Comparison of ENCODE assay signal across 7 mouse cellular contexts in genomic region chr13:49215504-49216219, GRCm38 (mm10). TPM values are rescaled to one million over a fixed set of nuclear protein-coding genes. Genes with fewer than 3 reads are reported as not detected.
DNase-seq lines count a peak whose midpoint lies in the region; ATAC-seq and TF ChIP-seq lines count a peak whose summit lies in the region.

Card19 (minus strand) TSS chr13:49216037.

- peak within 1 kb of the TSS; percentile 84 for H3K4me3 ChIP-seq in embryonic facial prominence, embryonic 10.5 days
- H3K4me3 ChIP-seq in intestine, postnatal 0 days (ENCODE audit: low read depth, low read length) = peak within 1 kb of the TSS; percentile 91
- H3K4me3 ChIP-seq in midbrain, embryonic 12.5 days = peak within 1 kb of the TSS; percentile 79
- H3K4me3 ChIP-seq in small intestine, adult 2 months (ENCODE audit: low read depth, low read length) = peak within 1 kb of the TSS; percentile 86

- peak; percentile 90 for ATAC-seq in intestine, postnatal 0 days
- peak; percentile 85 for ATAC-seq in midbrain, embryonic 12.5 days (ENCODE audit: low FRiP score, low read depth)

- H3K36me3 ChIP-seq in embryonic facial prominence, embryonic 10.5 days (replicated peaks) = no peaks in the 10 kb centered on the region
- no peaks in the 10 kb centered on the region for H3K36me3 ChIP-seq in intestine, postnatal 0 days (ENCODE audit: control insufficient read depth, insufficient read depth)
- H3K36me3 ChIP-seq in midbrain, embryonic 12.5 days = no peaks in the 10 kb centered on the region
- H3K36me3 ChIP-seq in small intestine, adult 2 months (ENCODE audit: control insufficient read depth, insufficient read depth, low read length) = no peaks in the 10 kb centered on the region

- DNase-seq in adrenal gland, postnatal 10 days = peak; percentile 98
- DNase-seq in embryonic facial prominence, embryonic 10.5 days (ENCODE audit: low spot score) = peak; percentile 93
- peak; percentile 40 for DNase-seq in gonadal fat pad, adult 2 months (ENCODE audit: low read depth)
- peak; percentile 93 for DNase-seq in left cerebral cortex, postnatal 4 days

- peak; percentile 97 for TF ChIP-seq POLR2A in small intestine, adult 2 months (IDR thresholded peaks at IDR 0.05; ENCODE audit: low read depth, low read length)

- H3K27ac ChIP-seq in embryonic facial prominence, embryonic 10.5 days (replicated peaks) = peak within 1 kb of the TSS; percentile 86
- H3K27ac ChIP-seq in intestine, postnatal 0 days (ENCODE audit: low read depth, low read length) = peak within 1 kb of the TSS; percentile 73
- H3K27ac ChIP-seq in midbrain, embryonic 12.5 days (replicated peaks) = no peak within 1 kb of the TSS
- H3K27ac ChIP-seq in small intestine, adult 2 months (ENCODE audit: insufficient read depth, low read depth, low read length) = peak within 1 kb of the TSS; percentile 82

- peak within 1 kb of the TSS; percentile 94 for H3K4me2 ChIP-seq in intestine, postnatal 0 days (replicated peaks; ENCODE audit: low read depth)
- peak within 1 kb of the TSS; percentile 97 for H3K4me2 ChIP-seq in midbrain, embryonic 12.5 days (replicated peaks)

- peak within 1 kb of the TSS; percentile 86 for H3K9ac ChIP-seq in intestine, postnatal 0 days (ENCODE audit: low read depth, low read length)
- peak within 1 kb of the TSS; percentile 71 for H3K9ac ChIP-seq in midbrain, embryonic 12.5 days (replicated peaks)

- peaks cover 55% of the 10 kb centered on the region for H3K27me3 ChIP-seq in embryonic facial prominence, embryonic 10.5 days (replicated peaks; ENCODE audit: low read depth, poor library complexity, severe bottlenecking)
- H3K27me3 ChIP-seq in intestine, postnatal 0 days (replicated peaks; ENCODE audit: control insufficient read depth, insufficient read depth, low read length) = no peaks in the 10 kb centered on the region
- H3K27me3 ChIP-seq in midbrain, embryonic 12.5 days = peaks cover 48% of the 10 kb centered on the region
- no peaks in the 10 kb centered on the region for H3K27me3 ChIP-seq in small intestine, adult 2 months (ENCODE audit: control insufficient read depth, insufficient read depth, low read length)

- no peaks in the 10 kb centered on the region for H3K9me3 ChIP-seq in embryonic facial prominence, embryonic 10.5 days
- no peaks in the 10 kb centered on the region for H3K9me3 ChIP-seq in intestine, postnatal 0 days (ENCODE audit: control insufficient read depth)
- no peaks in the 10 kb centered on the region for H3K9me3 ChIP-seq in midbrain, embryonic 12.5 days

- no peak for TF ChIP-seq CTCF in intestine, postnatal 0 days (IDR thresholded peaks at IDR 0.05; ENCODE audit: low read depth)
- no peak for TF ChIP-seq CTCF in small intestine, adult 2 months (IDR thresholded peaks at IDR 0.05; ENCODE audit: extremely low read depth, insufficient read length, insufficient replicate concordance, low read depth, low read length)

- intact Hi-C loops in left cerebral cortex, postnatal 4 days (cut with DNase I) = no loop called here

- WGBS in embryonic facial prominence, embryonic 10.5 days = under 1% methylated on average over 78 of the region's 78 CpGs
- under 1% methylated on average over 64 of the region's 78 CpGs for WGBS in intestine, postnatal 0 days
- 1% methylated on average over 76 of the region's 78 CpGs for WGBS in midbrain, embryonic 12.5 days
- 1% methylated on average over 78 of the region's 78 CpGs for WGBS in small intestine, adult 2 months

- H3K4me1 ChIP-seq in embryonic facial prominence, embryonic 10.5 days = peaks cover 55% of the 10 kb centered on the region
- peaks cover 13% of the 10 kb centered on the region for H3K4me1 ChIP-seq in intestine, postnatal 0 days (replicated peaks; ENCODE audit: control insufficient read depth, insufficient read depth, low read length)
- H3K4me1 ChIP-seq in midbrain, embryonic 12.5 days = peaks cover 29% of the 10 kb centered on the region
- peaks cover 14% of the 10 kb centered on the region for H3K4me1 ChIP-seq in small intestine, adult 2 months (ENCODE audit: control insufficient read depth, insufficient read depth, insufficient read length, low read length)

RNA-seq across cellular contexts. Expression of gene Card19, which starts in this region (rescaled TPM):
- 10 to 100 TPM; 52.5 to 58.9 TPM for total RNA-seq in adrenal gland, postnatal 10 days (2021)
- polyA plus RNA-seq in embryonic facial prominence, embryonic 10.5 days (2016; fragmentation: Nextera tagmentation; extraction: Ambion mirVana) = 31.6 and 35.0 TPM in 2 replicates
- polyA plus RNA-seq in gonadal fat pad, adult 2 months (2012; rRNA removed) = 107 and 108 TPM in 2 replicates
- polyA plus RNA-seq in intestine, postnatal 0 days (2015; fragmentation: Nextera tagmentation; extraction: Ambion mirVana) = 105 and 117 TPM in 2 replicates
- total RNA-seq in left cerebral cortex, postnatal 4 days (2021) = 10 to 100 TPM in 1 of 2 experiments, 1 to 10 TPM in 1; 7.6 to 12.6 TPM
- polyA plus RNA-seq in midbrain, embryonic 12.5 days (2016; fragmentation: Nextera tagmentation; extraction: Ambion mirVana) = 16.9 and 18.2 TPM in 2 replicates
- polyA plus RNA-seq in small intestine, adult 2 months (2012; rRNA removed) = 107 and 237 TPM in 2 replicates

Comparison
In these comparisons a context has a peak if more than half of its experiments do, and no peak if none do; other contexts are left out.
1. DNase-seq: peak in every context shown above with its lines; median percentile 98 in adrenal gland, postnatal 10 days; 93 in embryonic facial prominence, embryonic 10.5 days; 93 in left cerebral cortex, postnatal 4 days; 40 in gonadal fat pad, adult 2 months.